In the genomic region with DNA sequence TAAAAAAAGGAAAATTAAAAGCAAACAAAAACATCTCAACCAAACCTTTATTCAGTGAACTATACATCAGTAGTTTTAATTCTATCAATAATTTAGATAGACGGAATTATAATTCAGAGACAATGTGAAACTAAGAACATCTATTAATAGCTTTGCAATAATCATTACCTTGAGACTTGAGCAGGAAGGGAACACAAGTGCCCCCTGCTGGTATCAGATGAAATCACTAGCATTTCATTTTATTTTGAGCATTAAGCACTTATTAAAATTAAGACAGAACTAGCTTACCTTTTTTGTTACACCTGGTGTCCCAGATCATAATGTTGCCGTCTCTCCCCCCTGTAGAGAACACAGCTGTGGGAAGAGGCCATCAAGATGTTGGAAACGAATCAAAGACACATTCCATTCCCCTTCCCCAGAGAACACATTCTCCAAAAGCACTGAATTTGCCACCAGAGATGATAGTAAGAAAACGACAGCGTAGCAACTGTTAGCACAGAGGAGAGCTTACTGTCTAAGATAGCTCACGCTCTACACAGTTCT, we compare ENCODE assay signal across 8 mouse cellular contexts. TPM values are rescaled to one million over a fixed set of nuclear protein-coding genes. Genes with fewer than 3 reads are reported as not detected.
DNase-seq lines count a peak whose midpoint lies in the region; ATAC-seq and TF ChIP-seq lines count a peak whose summit lies in the region.

No protein-coding gene starts in this region.

- H3K27ac ChIP-seq in forebrain, postnatal 0 days (ENCODE audit: low read depth, low read length), result no peak overlapping the region
- H3K27ac ChIP-seq in forebrain, embryonic 15.5 days (replicated peaks), result no peak overlapping the region
- H3K27ac ChIP-seq in midbrain, embryonic 11.5 days (ENCODE audit: low read depth, low read length), result no peak overlapping the region
- H3K27ac ChIP-seq in midbrain, embryonic 16.5 days (ENCODE audit: low read length), result no peak overlapping the region

- H3K27me3 ChIP-seq in forebrain, postnatal 0 days (ENCODE audit: insufficient read depth, low read length), result no peaks in the 10 kb centered on the region
- H3K27me3 ChIP-seq in forebrain, embryonic 15.5 days, result no peaks in the 10 kb centered on the region
- no peaks in the 10 kb centered on the region for H3K27me3 ChIP-seq in midbrain, embryonic 11.5 days (ENCODE audit: control insufficient read depth, insufficient read depth, low read length)
- no peaks in the 10 kb centered on the region for H3K27me3 ChIP-seq in midbrain, embryonic 16.5 days (ENCODE audit: control insufficient read depth, insufficient read depth, low read depth, low read length)

- no peaks in the 10 kb centered on the region for H3K4me1 ChIP-seq in forebrain, postnatal 0 days (ENCODE audit: insufficient read depth)
- H3K4me1 ChIP-seq in forebrain, embryonic 15.5 days, result no peaks in the 10 kb centered on the region
- no peaks in the 10 kb centered on the region for H3K4me1 ChIP-seq in midbrain, embryonic 11.5 days (ENCODE audit: control insufficient read depth, insufficient read depth, low read length)
- no peaks in the 10 kb centered on the region for H3K4me1 ChIP-seq in midbrain, embryonic 16.5 days (ENCODE audit: control insufficient read depth, insufficient read depth, low read length)

- H3K36me3 ChIP-seq in forebrain, postnatal 0 days (ENCODE audit: insufficient read depth), result no peaks in the 10 kb centered on the region
- H3K36me3 ChIP-seq in forebrain, embryonic 15.5 days, result no peaks in the 10 kb centered on the region
- peaks cover 2% of the 10 kb centered on the region; the same call in 1 of the 2 replicates for H3K36me3 ChIP-seq in midbrain, embryonic 11.5 days (ENCODE audit: control insufficient read depth, insufficient read depth, low read length)
- H3K36me3 ChIP-seq in midbrain, embryonic 16.5 days (ENCODE audit: control insufficient read depth, insufficient read depth, low read length), result no peaks in the 10 kb centered on the region

- H3K9ac ChIP-seq in forebrain, postnatal 0 days, result no peak overlapping the region
- no peak overlapping the region for H3K9ac ChIP-seq in forebrain, embryonic 15.5 days (replicated peaks)
- H3K9ac ChIP-seq in midbrain, embryonic 11.5 days (ENCODE audit: low read length), result no peak overlapping the region
- no peak overlapping the region for H3K9ac ChIP-seq in midbrain, embryonic 16.5 days (ENCODE audit: low read depth, low read length)

- TF ChIP-seq CTCF in forebrain, postnatal 0 days (IDR thresholded peaks at IDR 0.05; ENCODE audit: low read depth), result peak; percentile 78

- no peak overlapping the region for H3K4me3 ChIP-seq in forebrain, postnatal 0 days (ENCODE audit: low read depth, low read length)
- H3K4me3 ChIP-seq in forebrain, embryonic 15.5 days, result no peak overlapping the region
- no peak overlapping the region for H3K4me3 ChIP-seq in midbrain, embryonic 11.5 days (ENCODE audit: low read depth, low read length)
- H3K4me3 ChIP-seq in midbrain, embryonic 16.5 days (ENCODE audit: low read depth, low read length), result no peak overlapping the region

- intact Hi-C loops in heart, postnatal 14 days (cut with DNase I), result loop anchor here (2.0 to 10.0 kb wide), 3 partner anchors 81 to 198 kb away; no protein-coding TSS in a partner anchor

- no peak for ATAC-seq in forebrain, postnatal 0 days
- no peak for ATAC-seq in forebrain, embryonic 15.5 days (replicated peaks)
- no peak for ATAC-seq in midbrain, embryonic 11.5 days (ENCODE audit: low FRiP score)
- ATAC-seq in midbrain, embryonic 16.5 days, result no peak

- no peak overlapping the region for H3K4me2 ChIP-seq in forebrain, postnatal 0 days (ENCODE audit: low read depth)
- H3K4me2 ChIP-seq in forebrain, embryonic 15.5 days (replicated peaks), result no peak overlapping the region
- no peak overlapping the region for H3K4me2 ChIP-seq in midbrain, embryonic 11.5 days
- no peak overlapping the region for H3K4me2 ChIP-seq in midbrain, embryonic 16.5 days (ENCODE audit: low read length)

- H3K9me3 ChIP-seq in forebrain, postnatal 0 days (ENCODE audit: low read length), result no peaks in the 10 kb centered on the region
- no peaks in the 10 kb centered on the region for H3K9me3 ChIP-seq in forebrain, embryonic 15.5 days
- H3K9me3 ChIP-seq in midbrain, embryonic 11.5 days (ENCODE audit: control insufficient read depth, low read length), result no peaks in the 10 kb centered on the region
- no peaks in the 10 kb centered on the region for H3K9me3 ChIP-seq in midbrain, embryonic 16.5 days (replicated peaks; ENCODE audit: control insufficient read depth, low read length, poor library complexity, severe bottlenecking)

- WGBS in forebrain, postnatal 0 days, result 59% methylated on average over 6 of the region's 6 CpGs
- WGBS in forebrain, embryonic 15.5 days, result 69% methylated on average over 6 of the region's 6 CpGs
- WGBS in midbrain, embryonic 11.5 days, result 79% methylated on average over 6 of the region's 6 CpGs
- 75% methylated on average over 6 of the region's 6 CpGs for WGBS in midbrain, embryonic 16.5 days

- DNase-seq in forebrain, postnatal 0 days, result peak; percentile 63
- peak; percentile 88 for DNase-seq in midbrain, embryonic 11.5 days (ENCODE audit: low spot score, missing footprints)
- peak; percentile 17 for DNase-seq in c-Kit-negative CD71-positive TER-119-positive erythroid progenitor cells, embryonic 14.5 days (ENCODE audit: low read depth, low spot score)
- peak; percentile 30 to 65 for DNase-seq in heart, postnatal 14 days
- peak; percentile 81 for DNase-seq in naive thymus-derived CD4-positive, alpha-beta T cell, adult 2 months (ENCODE audit: low read depth)
- no peak for DNase-seq in spleen, postnatal 14 days (ENCODE audit: low spot score in 2 of 2)

RNA-seq across cellular contexts. Expression of gene Dtl, which starts 12.4 kb away (rescaled TPM):
- total RNA-seq in forebrain, postnatal 0 days (2014; rRNA removed), result 3.2 and 5.8 TPM in 2 replicates
- polyA plus RNA-seq in forebrain, postnatal 0 days (2015; fragmentation: Nextera tagmentation; extraction: Ambion mirVana), result 2.8 and 4.5 TPM in 2 replicates
- 22.0 and 23.2 TPM in 2 replicates for polyA plus RNA-seq in forebrain, embryonic 15.5 days (2015; fragmentation: Nextera tagmentation; extraction: Ambion mirVana)
- polyA plus RNA-seq in midbrain, embryonic 11.5 days (2014; fragmentation: Nextera tagmentation; extraction: Ambion mirVana), result 67.9 and 71.5 TPM in 2 replicates
- 3.4 and 5.9 TPM in 2 replicates for polyA plus RNA-seq in midbrain, embryonic 16.5 days (2015; fragmentation: Nextera tagmentation; extraction: Ambion mirVana)
- total RNA-seq in heart, postnatal 14 days (2021), result 1 to 10 TPM in 1 of 2 experiments, under 1 TPM in 1; 0.98 to 2.1 TPM

RNA-seq across cellular contexts. Expression of gene Ints7, which starts 12.5 kb away (rescaled TPM):
- total RNA-seq in forebrain, postnatal 0 days (2014; rRNA removed), result 29.8 and 47.8 TPM in 2 replicates
- 21.6 and 27.9 TPM in 2 replicates for polyA plus RNA-seq in forebrain, postnatal 0 days (2015; fragmentation: Nextera tagmentation; extraction: Ambion mirVana)
- polyA plus RNA-seq in forebrain, embryonic 15.5 days (2015; fragmentation: Nextera tagmentation; extraction: Ambion mirVana), result 49.7 TPM in 2 replicates
- polyA plus RNA-seq in midbrain, embryonic 11.5 days (2014; fragmentation: Nextera tagmentation; extraction: Ambion mirVana), result 54.4 and 55.2 TPM in 2 replicates
- polyA plus RNA-seq in midbrain, embryonic 16.5 days (2015; fragmentation: Nextera tagmentation; extraction: Ambion mirVana), result 34.7 and 35.2 TPM in 2 replicates
- 10 to 100 TPM; 17.9 to 19.8 TPM for total RNA-seq in heart, postnatal 14 days (2021)

Comparison
In these comparisons a context has a peak if more than half of its experiments do, and no peak if none do; other contexts are left out.
1. DNase-seq: peak in forebrain, postnatal 0 days (single experiment), midbrain, embryonic 11.5 days (single experiment), c-Kit-negative CD71-positive TER-119-positive erythroid progenitor cells, embryonic 14.5 days (single experiment), heart, postnatal 14 days (2 of 2) and naive thymus-derived CD4-positive, alpha-beta T cell, adult 2 months (single experiment); none in spleen, postnatal 14 days (0 of 2).